Mouse (Mus musculus) thymus, adult 2 months (tissue): ENCODE measurements around the gene Rchy1.
A peak's percentile ranks its signal among the peaks of the same experiment; 100 is the strongest.

Experiments used
- CTCF ChIP-seq: fragments of 200-500 bp; IDR thresholded peaks from 2 replicates; pipeline ENCODE4 v1.5.1; 2012; ENCODE audit warnings: mild to moderate bottlenecking, control low read depth, low read length, moderate library complexity, borderline replicate concordance; ENCODE audit not compliant: control insufficient read depth, poor library complexity, insufficient read depth; ENCODE audit errors: extremely low read depth
- POLR2A ChIP-seq: fragments of 200-500 bp; IDR thresholded peaks from 2 replicates; pipeline ENCODE4 v1.6.1; 2012; ENCODE audit warnings: mild to moderate bottlenecking, low read length, control low read depth, moderate library complexity; ENCODE audit not compliant: control insufficient read depth, poor library complexity, insufficient read depth; ENCODE audit errors: extremely low read depth

GRCm38 (mm10) chr5:91962639-91963440, at the start of gene Rchy1:
- TF ChIP-seq CTCF (peak; percentile 51), POLR2A (peak; percentile 66)
